Mouse (Mus musculus): ENCODE data around the gene Bend7.

Bend7 gene

DNA sequence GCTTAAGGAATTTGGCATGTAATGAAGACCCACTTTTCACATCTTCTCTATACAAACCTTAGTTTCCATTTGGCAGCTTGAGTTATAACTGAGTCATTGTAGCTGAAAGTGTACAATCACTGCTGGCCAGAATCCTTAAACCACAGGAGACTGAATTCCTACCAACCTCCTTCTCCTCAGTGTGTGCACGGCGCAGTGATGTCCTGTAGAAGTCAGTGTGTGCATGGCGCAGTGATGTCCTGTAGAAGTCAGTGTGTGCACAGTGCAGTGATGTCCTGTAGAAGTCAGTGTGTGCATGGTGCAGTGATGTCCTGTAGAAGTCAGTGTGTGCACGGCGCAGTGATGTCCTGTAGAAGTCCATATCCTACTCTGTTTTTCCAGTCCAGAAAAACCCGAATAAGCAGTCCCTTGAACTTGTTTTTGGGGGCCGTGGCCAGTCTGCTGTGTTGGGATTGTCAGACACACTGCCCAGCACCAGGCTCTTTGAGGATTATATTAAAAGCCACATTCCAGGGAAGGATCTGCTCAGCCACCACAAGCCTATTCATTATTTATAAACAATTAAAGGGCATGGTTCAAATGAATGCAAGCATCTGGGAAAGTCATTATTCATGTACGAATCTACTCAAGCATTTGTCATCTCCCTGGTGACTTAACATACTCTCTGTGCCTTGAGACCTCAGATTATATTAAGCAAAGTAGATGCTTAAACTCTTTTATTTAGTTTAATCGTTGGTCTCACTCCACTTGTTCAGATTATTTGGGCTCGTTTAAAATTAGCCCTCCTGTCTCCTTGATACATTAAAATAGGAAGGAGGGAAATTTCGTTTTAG lies 65.4 kb downstream of the Bend7 start:
- no peak for DNase-seq (ENCODE audit: low spot score)

DNA sequence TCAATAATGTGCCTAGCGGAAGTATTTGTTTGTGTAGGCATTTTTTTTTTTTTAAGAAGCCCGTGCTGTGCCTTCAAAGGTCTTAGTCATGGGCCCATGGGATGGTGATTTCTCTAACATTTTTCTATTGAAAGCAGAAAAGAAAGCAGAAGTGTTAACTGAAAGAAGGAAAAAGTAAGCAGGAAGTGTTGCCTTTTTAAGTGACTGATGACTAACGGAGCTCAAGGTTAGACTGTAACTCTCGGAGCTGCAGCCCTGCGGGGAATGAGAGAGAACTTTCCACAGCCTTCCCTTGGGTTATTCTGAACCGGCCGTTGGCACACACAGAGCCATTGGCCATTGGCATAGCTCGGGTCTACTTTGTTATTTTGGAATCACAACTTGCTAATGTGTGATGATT lies 66.4 kb downstream of the Bend7 start:
- DNase-seq (ENCODE audit: low spot score) = no peak

GRCm38 (mm10) chr2:4785016-4785415 lies 67.4 kb downstream of the Bend7 start:
- DNase-seq (ENCODE audit: low spot score) = no peak

- DNase-seq (ENCODE audit: low spot score) = no peak
Observed at GRCm38 (mm10) chr2:4787223-4787622, 69.6 kb downstream of the Bend7 start.

- DNase-seq (ENCODE audit: low spot score) = no peak
Observed at GRCm38 (mm10) chr2:4791646-4792045, 74.0 kb downstream of the Bend7 start.

DNA sequence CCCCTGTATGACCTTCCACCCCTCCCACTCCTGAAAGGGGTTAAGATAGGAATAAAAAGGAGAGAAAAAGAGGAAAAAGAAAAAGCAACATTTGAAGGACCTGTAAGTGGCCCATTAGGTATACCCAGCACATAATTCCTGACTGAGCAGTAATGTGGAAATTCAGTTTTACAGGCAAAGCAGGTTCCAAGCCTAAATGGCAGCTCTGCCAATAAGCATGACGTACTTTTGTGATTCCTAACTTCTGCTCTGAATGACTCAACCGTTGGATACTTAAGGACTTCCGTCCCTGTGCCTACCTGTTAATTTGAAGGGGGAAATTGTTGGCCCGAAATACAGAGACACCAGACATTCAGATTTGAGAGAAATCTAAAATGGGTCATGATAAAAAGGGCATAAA lies 74.9 kb downstream of the Bend7 start:
- DNase-seq (ENCODE audit: low spot score) = no peak

DNA sequence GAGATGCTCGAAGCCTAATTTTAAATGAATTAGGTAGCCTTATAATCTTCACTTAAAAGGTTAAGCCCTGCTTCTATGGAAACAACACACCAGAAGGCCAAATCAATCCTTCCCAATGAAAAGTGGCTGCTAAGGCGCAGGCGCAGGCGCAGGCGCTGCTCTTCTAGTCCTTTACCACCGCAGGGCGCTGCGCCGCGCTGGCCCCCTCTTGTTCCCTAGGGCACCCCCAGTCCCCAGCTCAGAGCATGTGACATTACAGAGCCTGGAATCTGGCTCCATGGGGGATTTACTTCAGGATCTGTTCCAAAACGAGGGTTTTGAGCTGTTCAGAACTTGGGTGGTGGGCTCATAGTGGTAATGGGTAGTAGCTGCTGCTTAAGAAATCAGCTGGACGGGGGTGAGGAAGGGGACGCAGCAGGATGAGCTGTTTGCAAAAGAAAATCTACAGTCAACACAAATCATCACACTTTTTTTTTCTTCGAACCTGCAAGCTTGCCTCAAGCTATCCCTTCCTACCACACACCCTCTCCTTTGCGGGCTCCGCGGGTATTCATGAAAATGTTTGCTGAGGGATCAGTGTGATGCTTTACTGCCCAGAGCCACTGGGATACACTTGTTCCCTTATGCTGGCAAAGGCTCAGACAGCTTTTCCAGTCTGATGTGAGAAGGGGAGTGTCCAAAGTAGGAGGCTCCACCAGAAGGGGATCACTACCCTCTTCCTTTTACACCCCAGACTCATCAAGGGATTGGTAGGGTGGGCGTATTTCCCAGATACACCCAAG lies 85.0 kb downstream of the Bend7 start:
- DNase-seq (ENCODE audit: low spot score) = no peak

DNA sequence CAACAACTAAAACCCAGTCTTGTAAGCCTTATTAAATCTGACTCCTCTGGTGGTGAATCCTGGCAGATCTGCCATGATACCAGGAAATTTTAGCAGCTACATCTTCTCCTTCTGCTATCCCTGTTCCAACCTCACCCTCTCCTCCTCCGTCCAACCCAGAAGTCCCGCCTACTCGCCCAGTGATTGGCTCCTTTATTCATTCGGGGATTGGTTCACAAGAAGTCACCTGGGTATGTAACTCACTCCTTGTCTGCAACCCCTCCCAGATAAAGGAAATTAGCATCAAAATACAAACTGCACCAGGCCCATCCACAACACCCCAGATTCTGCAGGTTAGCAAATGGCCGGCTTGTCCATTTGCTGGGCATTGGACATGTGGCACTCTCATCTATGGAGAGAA lies 98.7 kb downstream of the Bend7 start:
- DNase-seq (ENCODE audit: low spot score) = no peak

DNA sequence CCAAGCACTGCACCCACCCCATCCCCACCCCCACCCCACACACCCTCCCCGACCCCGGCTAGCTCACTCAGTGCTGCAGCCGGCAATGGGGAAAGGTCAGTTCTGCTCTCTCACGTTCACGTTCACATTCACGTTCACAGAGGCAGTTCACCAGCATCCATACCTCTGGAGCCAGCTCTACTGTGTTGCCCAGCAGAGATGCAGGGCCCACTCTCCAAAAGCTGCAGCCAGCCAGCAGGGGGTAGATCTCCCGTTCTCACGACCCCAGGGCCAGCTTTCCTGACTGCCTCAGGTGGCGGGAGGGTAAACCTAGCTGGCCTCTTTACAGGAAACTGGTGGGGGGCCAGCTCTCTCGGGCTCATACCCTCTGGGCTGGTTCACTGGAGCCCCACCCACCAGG lies 100.0 kb downstream of the Bend7 start:
- DNase-seq (ENCODE audit: low spot score) = no peak

GRCm38 (mm10) chr2:4820230-4820629 lies 102.6 kb downstream of the Bend7 start:
- DNase-seq (ENCODE audit: low spot score) = no peak

DNA sequence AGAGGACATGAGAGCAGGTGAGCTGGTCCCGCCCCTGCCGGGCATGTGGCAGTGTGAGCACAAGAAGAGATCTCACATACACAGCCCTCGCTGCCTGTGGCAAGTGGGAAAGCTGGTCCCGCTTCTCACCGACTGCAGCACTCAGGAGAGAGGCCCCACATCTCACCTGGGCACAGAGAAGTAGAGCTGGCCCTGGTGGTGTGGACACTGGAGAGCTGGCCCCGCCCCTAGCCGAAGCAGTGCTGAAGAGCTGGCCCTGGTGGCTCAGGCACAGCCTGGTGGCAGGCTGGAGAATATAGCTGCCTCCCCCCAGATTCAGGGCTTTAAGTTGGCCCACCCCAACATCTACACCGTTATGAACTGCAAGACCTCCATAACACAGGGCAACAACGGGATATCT lies 106.4 kb downstream of the Bend7 start:
- DNase-seq (ENCODE audit: low spot score) = no peak

DNA sequence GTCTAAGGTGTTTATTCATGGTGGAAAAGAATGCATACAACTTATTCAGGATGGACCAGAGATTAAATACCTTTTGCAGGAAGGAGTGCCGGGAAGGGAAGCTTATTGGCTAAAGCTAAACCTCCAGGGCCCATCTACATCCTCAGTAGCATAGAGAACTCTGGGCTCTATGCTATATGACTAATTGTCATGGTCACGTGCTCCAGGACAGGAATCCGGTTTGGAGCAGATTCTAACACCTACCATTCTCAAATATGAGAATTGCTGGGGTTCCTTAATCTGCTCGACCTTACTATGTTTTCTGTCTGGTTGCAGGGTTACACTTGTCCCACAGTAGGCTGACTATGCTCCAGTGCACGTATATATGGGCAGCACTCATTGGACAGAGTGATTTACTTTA lies 110.4 kb downstream of the Bend7 start:
- no peak for DNase-seq (ENCODE audit: low spot score)

DNA sequence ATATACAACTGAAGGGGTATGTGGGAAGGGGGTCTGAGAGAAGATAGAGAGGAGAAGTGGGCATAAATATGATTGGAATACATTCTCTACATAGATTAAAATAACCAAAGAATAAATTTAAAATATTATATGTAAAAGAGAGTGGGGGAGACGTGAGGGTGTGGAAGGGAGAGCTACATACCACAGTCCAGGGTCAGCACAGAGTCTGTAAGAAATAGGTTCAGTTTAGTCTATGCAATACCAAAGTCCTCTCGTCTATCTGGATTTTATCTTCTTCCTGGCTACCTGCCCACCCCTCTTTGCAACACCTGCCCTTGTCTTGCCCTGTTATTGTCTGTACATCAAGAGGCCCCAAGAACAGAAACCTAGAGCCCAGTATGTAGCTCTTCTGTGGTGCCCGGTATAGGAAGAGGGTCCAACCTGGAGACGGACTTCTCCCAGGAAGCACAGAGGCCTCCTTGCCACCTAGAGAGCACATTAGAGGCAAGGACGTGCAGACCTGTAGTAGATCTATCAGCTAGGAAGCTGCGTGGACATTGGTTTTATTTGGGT lies 110.9 kb downstream of the Bend7 start:
- DNase-seq (ENCODE audit: low spot score) = no peak

DNA sequence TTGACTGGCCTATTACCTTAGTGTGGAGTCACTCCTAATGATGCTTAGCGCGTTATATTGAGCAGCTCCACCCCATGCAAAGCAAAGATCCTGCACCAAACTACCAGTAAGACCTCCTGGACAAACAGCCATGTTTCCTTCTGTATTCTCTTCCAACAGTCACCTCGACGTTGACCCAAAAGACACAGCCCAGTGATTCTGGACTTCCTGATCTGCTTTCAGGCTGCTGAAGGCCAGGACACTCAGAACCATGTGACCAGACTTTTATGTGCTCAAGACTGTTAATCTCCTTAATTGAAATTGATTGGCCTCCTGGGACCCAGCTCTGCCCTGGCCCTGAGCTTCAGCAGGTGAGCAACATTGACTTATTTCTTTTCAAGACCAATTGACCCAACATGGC lies 111.4 kb downstream of the Bend7 start:
- no peak for DNase-seq (ENCODE audit: low spot score)

- DNase-seq (ENCODE audit: low spot score) = no peak
Observed at GRCm38 (mm10) chr2:4829489-4830065, 111.9 kb downstream of the Bend7 start.

DNA sequence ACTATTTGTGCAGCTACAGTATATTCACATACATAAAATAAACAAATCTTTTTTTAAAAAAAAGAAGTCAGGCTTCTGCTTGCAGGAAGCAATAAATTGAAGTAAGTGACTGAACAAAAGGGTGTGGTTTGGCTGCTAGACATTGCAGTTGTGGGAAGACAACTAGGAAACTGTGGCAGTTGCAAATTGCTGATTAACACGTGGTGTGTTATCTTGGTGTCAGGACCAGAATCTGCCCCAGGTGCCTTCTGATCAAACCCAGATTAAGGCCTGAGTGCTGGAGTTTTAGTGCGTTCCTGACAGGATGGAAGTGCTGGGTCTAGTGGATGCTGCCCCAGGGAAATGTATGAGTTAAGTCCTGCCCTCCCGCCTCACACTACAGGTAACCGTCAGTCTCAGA lies 113.9 kb downstream of the Bend7 start:
- no peak for DNase-seq (ENCODE audit: low spot score)

DNA sequence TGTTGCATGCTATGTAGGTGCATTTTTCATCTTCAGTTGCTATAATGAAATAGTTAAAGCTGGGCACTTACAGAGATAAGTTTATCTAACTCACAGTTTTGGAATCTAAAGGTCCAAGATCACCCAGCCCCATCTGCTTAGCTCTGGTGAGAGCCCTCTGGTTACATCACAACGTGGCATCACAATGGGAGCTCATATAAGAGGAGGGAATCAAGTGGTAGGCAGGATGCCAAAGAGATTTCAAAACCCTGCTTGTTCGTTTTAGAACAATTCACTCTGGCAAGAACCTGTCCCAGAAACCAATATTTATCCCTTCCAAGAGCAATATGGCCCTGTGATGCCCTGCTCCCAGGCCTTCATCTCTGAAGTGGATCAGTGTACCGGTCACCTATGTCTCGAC lies 114.5 kb downstream of the Bend7 start:
- no peak for DNase-seq (ENCODE audit: low spot score)

GRCm38 (mm10) chr2:4849449-4849848 lies 131.8 kb downstream of the Bend7 start:
- no peak for DNase-seq (ENCODE audit: low spot score)

Data from testis, postnatal 14 days (tissue).